Mouse (Mus musculus) kidney, embryonic 16.5 days (tissue): ENCODE results near the gene Cst11. TPM values are rescaled to one million over a fixed set of nuclear protein-coding genes. Genes with fewer than 3 reads are reported as not detected.

Experiments
- polyA plus RNA-seq: library from polyadenylated mRNA; unstranded; fragments of >200 nt; fragmentation: Nextera tagmentation; extraction: Ambion mirVana; gene quantifications from 2 replicates; pipeline ENCODE4 v1.2.1, GENCODE M21; 2015

Gene Cst11
- polyA plus RNA-seq, 1 experiment from 2014 or later = not detected

Other genes starting within 250 kb of the Cst11 start
- 90.4 and 98.0 TPM in 2 replicates for gene Nxt1, start 98.9 kb downstream of the Cst11 start, polyA plus RNA-seq
- 25.2 and 25.7 TPM in 2 replicates for gene Gzf1, start 90.5 kb downstream of the Cst11 start, polyA plus RNA-seq
- gene Napb, start 39.0 kb downstream of the Cst11 start, polyA plus RNA-seq = 2.5 and 3.3 TPM in 2 replicates
- not detected in 2 replicates for gene Cstl1, start 21.1 kb downstream of the Cst11 start, polyA plus RNA-seq
- gene 8030411F24Rik, start 10.5 kb upstream of the Cst11 start, polyA plus RNA-seq = not detected in 2 replicates
- 0.32 TPM in 1 of 2 replicates, not detected in the other for gene Cst12, start 17.9 kb upstream of the Cst11 start, polyA plus RNA-seq
- gene Cst8, start 27.3 kb upstream of the Cst11 start, polyA plus RNA-seq = 0.40 and 1.2 TPM in 2 replicates
- gene Cst13, start 48.6 kb upstream of the Cst11 start, polyA plus RNA-seq = not detected in 2 replicates
- gene Cst9, start 63.6 kb upstream of the Cst11 start, polyA plus RNA-seq = 0.97 TPM in 1 of 2 replicates, not detected in the other
- gene 9230104L09Rik, start 93.5 kb upstream of the Cst11 start, polyA plus RNA-seq = not detected in 2 replicates
- 421 and 479 TPM in 2 replicates for gene Cst3, start 104.2 kb upstream of the Cst11 start, polyA plus RNA-seq
- not detected in 2 replicates for gene Gm1330, start 231.8 kb upstream of the Cst11 start, polyA plus RNA-seq
- gene Gm10750, start 245.7 kb upstream of the Cst11 start, polyA plus RNA-seq = not detected in 2 replicates